Mouse (Mus musculus) kidney, postnatal 10 days (tissue): Measurements from ENCODE around the gene Gm14440.
"Not testable (repeated sequence)": the region's sequence is repeated elsewhere in the genome, so short reads cannot be mapped to it uniquely, and the experiment has no call there.

ENCODE experiments used
- DNase-seq: peaks from one replicate; pipeline ENCODE4 v3.0.0; 2021; ENCODE audit warnings: mixed read lengths

Gm14440 gene

GRCm38 (mm10) chr2:175274825-175275224 is at the start of gene Gm14440:
TSS of gene Gm14440 (plus strand) at chr2:175275125.
- not testable (repeated sequence) for DNase-seq
